Mouse (Mus musculus) liver, embryonic 12.5 days (tissue): ENCODE measurements around the gene Lrrc56. TPM values are rescaled to one million over a fixed set of nuclear protein-coding genes. Genes with fewer than 3 reads are reported as not detected.
"Not testable (repeated sequence)": the region's sequence is repeated elsewhere in the genome, so short reads cannot be mapped to it uniquely, and the experiment has no call there.

Source experiments
- ATAC-seq: fragments of 200-750 bp; cut with Nextera tagmentation; 2 replicates; pipeline ENCODE4 v1.8.0; 2017; ENCODE audit warnings: moderate number of reproducible peaks, mild to moderate bottlenecking, moderate library complexity
- H3K27ac ChIP-seq: fragments of 300-500 bp; sonication (generic); 2 replicates; pipeline ENCODE4 v1.5.1; 2016; ENCODE audit warnings: mild to moderate bottlenecking
- H3K27me3 ChIP-seq: fragments of 300-500 bp; sonication (generic); replicated peaks from 2 replicates; pipeline ENCODE4 v1.6.1; 2016; ENCODE audit warnings: mild to moderate bottlenecking, moderate library complexity
- H3K36me3 ChIP-seq: fragments of 300-500 bp; sonication (generic); 2 replicates; pipeline ENCODE4 v1.6.1; 2016; ENCODE audit warnings: mild to moderate bottlenecking, moderate library complexity
- H3K4me1 ChIP-seq: fragments of 300-500 bp; sonication (generic); 2 replicates; pipeline ENCODE4 v1.6.1; 2016
- H3K4me2 ChIP-seq: fragments of 300-500 bp; sonication (generic); 2 replicates; pipeline ENCODE4 v1.6.1; 2016; ENCODE audit warnings: mild to moderate bottlenecking, moderate library complexity
- H3K4me3 ChIP-seq: fragments of 300-500 bp; sonication (generic); 2 replicates; pipeline ENCODE4 v1.5.1; 2016; ENCODE audit warnings: mild to moderate bottlenecking, moderate library complexity
- H3K9ac ChIP-seq: fragments of 300-500 bp; sonication (generic); 2 replicates; pipeline ENCODE4 v1.6.1; 2016; ENCODE audit warnings: mild to moderate bottlenecking, moderate library complexity
- H3K9me3 ChIP-seq: fragments of 300-500 bp; sonication (generic); replicated peaks from 2 replicates; pipeline ENCODE4 v1.6.1; 2016; ENCODE audit warnings: mild to moderate bottlenecking, moderate library complexity
- WGBS: fragments of 180-500 bp; shearing (Covaris S2); methylation state at CpG from one replicate; pipeline ENCODE4 v1.1.7; 2016; ENCODE audit not compliant: insufficient replicate concordance; 5-methylcytosine and 5-hydroxymethylcytosine counted together
- microRNA counts: library from miRNA; unstranded; fragments of <30 nt; microRNA quantifications from one replicate; lab custom pipeline; 2017
- microRNA-seq: library from miRNA; unstranded; fragments of <30 nt; microRNA quantifications from one replicate; pipeline ENCODE4, GENCODE M21; 2017
- polyA plus RNA-seq: library from polyadenylated mRNA; unstranded; fragments of >200 nt; fragmentation: Nextera tagmentation; extraction: Ambion mirVana; gene quantifications from 2 replicates; pipeline ENCODE4 v1.2.1, GENCODE M21; 2016

The Lrrc56 gene
- polyA plus RNA-seq, 1 experiment from 2014 or later, result 16.4 TPM

DNA sequence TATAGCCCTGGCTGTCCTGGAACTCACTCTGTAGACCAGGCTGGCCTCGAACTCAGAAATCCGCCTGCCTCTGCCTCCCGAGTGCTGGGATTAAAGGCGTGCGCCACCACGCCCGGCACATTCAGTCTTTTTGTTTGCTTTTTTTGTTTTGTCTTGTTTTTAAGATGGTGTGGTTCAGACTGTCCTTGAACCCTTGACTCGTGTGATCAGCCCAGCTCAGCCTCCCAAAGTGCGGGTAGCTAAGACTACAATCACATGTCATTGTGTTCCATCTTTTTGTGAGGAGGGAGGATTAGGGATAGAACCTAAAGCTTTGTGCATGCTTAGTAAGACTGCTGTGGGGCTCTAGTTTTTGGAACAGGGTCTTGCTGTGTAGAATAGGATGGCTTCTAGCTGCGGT is 37.6 kb downstream of the Lrrc56 start:
- 90% methylated on average over 10 of the region's 10 CpGs for WGBS
- no peak overlapping the region for H3K4me3 ChIP-seq

DNA sequence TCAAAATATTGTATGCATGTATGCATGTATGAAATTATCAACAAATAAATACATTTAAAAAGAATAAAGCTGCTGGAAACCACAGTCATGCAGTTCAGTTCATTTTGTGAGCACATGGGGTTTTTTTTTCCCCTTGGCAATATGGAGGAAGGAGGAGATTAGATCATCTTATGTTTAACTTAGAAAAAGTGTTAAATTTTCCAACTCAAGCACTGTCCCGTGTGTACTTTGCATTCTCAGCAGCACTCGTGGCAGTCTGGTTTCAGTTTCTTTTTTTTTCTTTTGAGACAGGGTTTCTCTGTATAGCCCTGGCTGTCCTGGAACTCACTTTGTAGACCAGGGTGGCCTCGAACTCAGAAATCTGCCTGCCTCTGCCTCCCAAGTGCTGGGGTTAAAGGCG is 56.5 kb downstream of the Lrrc56 start:
- not testable (repeated sequence) for H3K4me2 ChIP-seq, H3K27ac ChIP-seq, H3K4me3 ChIP-seq, H3K9me3 ChIP-seq, H3K4me1 ChIP-seq, H3K9ac ChIP-seq, ATAC-seq, H3K27me3 ChIP-seq
- H3K36me3 ChIP-seq, result peaks cover 98% of the 10 kb centered on the region
- 76% methylated on average over 4 of the region's 4 CpGs for WGBS

More for the DNA sequence above, 37.6 kb downstream of the Lrrc56 start:
- Histone ChIP-seq H3K4me2 (no peak overlapping the region), H3K9ac (no peak overlapping the region), H3K4me1 (peaks cover 36% of the 10 kb centered on the region), H3K9me3 (no peaks in the 10 kb centered on the region), H3K27ac (no peak overlapping the region), H3K27me3 (no peaks in the 10 kb centered on the region), H3K36me3 (peaks cover 62% of the 10 kb centered on the region)
- no peak for ATAC-seq

DNA sequence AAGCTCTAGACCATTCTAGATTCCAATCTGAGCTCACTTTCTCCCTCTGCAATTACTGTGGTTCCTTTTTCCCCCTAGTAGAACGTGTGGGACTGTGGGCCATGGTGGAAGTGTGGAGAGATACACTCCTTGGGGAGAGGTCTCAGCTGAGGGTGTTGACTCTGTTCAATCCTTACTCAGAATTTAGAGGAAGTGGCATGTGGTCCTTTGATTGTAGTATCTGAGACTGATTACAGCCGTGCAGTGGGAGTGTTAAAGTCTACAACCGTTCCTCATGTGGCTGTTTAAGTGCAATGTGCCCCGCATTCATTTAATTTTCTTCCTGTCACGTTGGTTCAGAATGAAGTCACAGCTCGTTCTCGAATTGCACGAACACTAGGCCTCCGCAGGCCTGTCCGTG is 62.2 kb downstream of the Lrrc56 start:
- H3K4me1 ChIP-seq, result no peaks in the 10 kb centered on the region
- WGBS, result 80% methylated on average over 10 of the region's 10 CpGs
- H3K4me2 ChIP-seq, result no peak overlapping the region
- no peak overlapping the region for H3K9ac ChIP-seq
- no peaks in the 10 kb centered on the region for H3K9me3 ChIP-seq
- no peak overlapping the region for H3K27ac ChIP-seq
- H3K4me3 ChIP-seq, result no peak overlapping the region
- ATAC-seq, result no peak
- no peaks in the 10 kb centered on the region for H3K27me3 ChIP-seq
- peaks cover 98% of the 10 kb centered on the region for H3K36me3 ChIP-seq

MicroRNAs within 50 kb of the gene (microRNA counts, 519-probe panel; counts per million panel counts)
- 6,063 counts per million, percentile 91 among the panel's probes with 10 or more counts for microRNA mmu-miR-210 (lab: Ali Mortazavi, UCI)

Small RNA genes within 50 kb of the gene (microRNA-seq; reads per million reads assigned to microRNA genes)
- 2,042 reads per million, percentile 80 among the genes with 10 or more reads in this experiment for gene Mir210

Other genes with a start within 250 kb of the Lrrc56 start
- 0.94 and 0.99 TPM in 2 replicates for gene Ifitm5, start 243.9 kb upstream of the Lrrc56 start, polyA plus RNA-seq
- not detected in 2 replicates for gene Gm45717, start 238.2 kb upstream of the Lrrc56 start, polyA plus RNA-seq
- gene Ifitm2, start 238.2 kb upstream of the Lrrc56 start, polyA plus RNA-seq, result 355 TPM in 2 replicates
- gene Ifitm1, start 226.9 kb upstream of the Lrrc56 start, polyA plus RNA-seq, result 19.5 and 23.4 TPM in 2 replicates
- gene Ifitm3, start 183.4 kb upstream of the Lrrc56 start, polyA plus RNA-seq, result 35.7 TPM in 2 replicates
- 1.4 and 2.7 TPM in 2 replicates for gene Ifitm6, start 176.2 kb upstream of the Lrrc56 start, polyA plus RNA-seq
- not detected in 2 replicates for gene Gm17387, start 165.0 kb upstream of the Lrrc56 start, polyA plus RNA-seq
- gene B4galnt4, start 133.1 kb upstream of the Lrrc56 start, polyA plus RNA-seq, result 1.9 and 2.3 TPM in 2 replicates
- 0.71 and 1.1 TPM in 2 replicates for gene Pkp3, start 115.9 kb upstream of the Lrrc56 start, polyA plus RNA-seq
- gene Sigirr, start 93.6 kb upstream of the Lrrc56 start, polyA plus RNA-seq, result 16.0 and 16.5 TPM in 2 replicates
- gene Ano9, start 76.4 kb upstream of the Lrrc56 start, polyA plus RNA-seq, result 0.15 and 0.19 TPM in 2 replicates
- 159 and 164 TPM in 2 replicates for gene Ptdss2, start 71.8 kb upstream of the Lrrc56 start, polyA plus RNA-seq
- 55.0 and 65.0 TPM in 2 replicates for gene Rnh1, start 21.3 kb upstream of the Lrrc56 start, polyA plus RNA-seq
- gene Hras, start 152 bp upstream of the Lrrc56 start, polyA plus RNA-seq, result 124 and 125 TPM in 2 replicates
- 0.99 and 1.1 TPM in 2 replicates for gene Lmntd2, start 19.9 kb downstream of the Lrrc56 start, polyA plus RNA-seq
- 27.3 and 28.3 TPM in 2 replicates for gene Rassf7, start 21.7 kb downstream of the Lrrc56 start, polyA plus RNA-seq
- 52.9 and 53.1 TPM in 2 replicates for gene Phrf1, start 34.6 kb downstream of the Lrrc56 start, polyA plus RNA-seq
- gene Irf7, start 72.3 kb downstream of the Lrrc56 start, polyA plus RNA-seq, result 4.9 and 5.2 TPM in 2 replicates
- 0.14 and 0.20 TPM in 2 replicates for gene Cdhr5, start 82.6 kb downstream of the Lrrc56 start, polyA plus RNA-seq
- 0.32 and 0.60 TPM in 2 replicates for gene Sct, start 85.0 kb downstream of the Lrrc56 start, polyA plus RNA-seq
- gene Drd4, start 97.8 kb downstream of the Lrrc56 start, polyA plus RNA-seq, result 0.04 and 0.07 TPM in 2 replicates
- gene Deaf1, start 133.5 kb downstream of the Lrrc56 start, polyA plus RNA-seq, result 24.7 and 25.6 TPM in 2 replicates
- 24.3 and 24.8 TPM in 2 replicates for gene Tmem80, start 133.6 kb downstream of the Lrrc56 start, polyA plus RNA-seq
- gene Eps8l2, start 144.7 kb downstream of the Lrrc56 start, polyA plus RNA-seq, result 4.9 and 5.6 TPM in 2 replicates
- gene Taldo1, start 198.0 kb downstream of the Lrrc56 start, polyA plus RNA-seq, result 516 and 525 TPM in 2 replicates
- gene Gatd1, start 220.0 kb downstream of the Lrrc56 start, polyA plus RNA-seq, result 21.1 and 22.8 TPM in 2 replicates
- 0.10 and 0.16 TPM in 2 replicates for gene Cend1, start 235.3 kb downstream of the Lrrc56 start, polyA plus RNA-seq
- gene Slc25a22, start 243.7 kb downstream of the Lrrc56 start, polyA plus RNA-seq, result 26.0 and 27.1 TPM in 2 replicates
- gene Pidd1, start 249.9 kb downstream of the Lrrc56 start, polyA plus RNA-seq, result 17.3 and 17.7 TPM in 2 replicates